Mouse (Mus musculus) activated CD4-positive, CD25-positive, alpha-beta regulatory T cell, adult 9 weeks (primary cell): ENCODE results near the gene Spocd1. TPM values are rescaled to one million over a fixed set of nuclear protein-coding genes. Genes with fewer than 3 reads are reported as not detected.

Experiments used
- polyA plus RNA-seq: library from polyadenylated mRNA; unstranded; fragments of 100-300 nt; shearing (Covaris generic); gene quantifications from one replicate; pipeline ENCODE4 v1.2.1, GENCODE M21; 2017

The Spocd1 gene
- polyA plus RNA-seq, result not detected

DNA sequence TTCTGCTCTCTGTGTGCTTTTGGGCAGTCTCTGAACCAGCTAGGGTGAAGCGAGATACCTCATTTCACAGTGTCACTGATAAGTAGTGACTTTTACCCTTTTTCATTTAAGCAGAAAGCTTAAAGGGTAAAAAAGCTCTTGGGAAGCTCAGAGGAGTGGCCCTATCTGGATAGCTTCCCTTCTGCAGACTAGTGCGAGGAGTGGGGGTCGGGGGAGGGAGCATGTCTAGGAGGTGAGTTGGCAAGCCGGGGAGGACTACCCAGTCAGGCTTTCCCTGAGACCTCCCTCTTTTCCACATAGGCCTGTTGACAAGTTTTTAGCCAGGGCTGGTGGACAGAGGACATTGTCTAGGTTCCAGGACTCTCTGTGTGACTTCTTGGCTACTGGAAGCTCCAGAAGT is at the start of gene Spocd1:
TSS of gene Spocd1 (plus strand) at position 301 of the 400 bp plus-strand sequence.

GRCm38 (mm10) chr4:129984421-129985061 is 55.5 kb downstream of the Spocd1 start, which contains the start of gene Adgrb2:
TSS of gene Adgrb2 (plus strand) at chr4:129984870.

Other genes starting within 250 kb of the Spocd1 start
- 20.8 TPM for gene Tmem39b, start 232.4 kb upstream of the Spocd1 start, polyA plus RNA-seq
- 35.5 TPM for gene Khdrbs1, start 186.9 kb upstream of the Spocd1 start, polyA plus RNA-seq
- gene Ptp4a2, start 118.0 kb upstream of the Spocd1 start, polyA plus RNA-seq, result 256 TPM
- not detected for gene Adgrb2, start 55.6 kb downstream of the Spocd1 start, polyA plus RNA-seq
- 3.6 TPM for gene Col16a1, start 118.6 kb downstream of the Spocd1 start, polyA plus RNA-seq
- gene Pef1, start 173.3 kb downstream of the Spocd1 start, polyA plus RNA-seq, result 73.4 TPM
- not detected for gene Hcrtr1, start 210.1 kb downstream of the Spocd1 start, polyA plus RNA-seq
- gene Tinagl1, start 245.9 kb downstream of the Spocd1 start, polyA plus RNA-seq, result 0.51 TPM